In genomic region chr4:111308572-111309288, GRCm38 (mm10) we compare ENCODE assay signal across 11 mouse cellular contexts.
A peak's percentile ranks its signal among the peaks of the same experiment; 100 is the strongest.
DNase-seq lines count a peak whose midpoint lies in the region; ATAC-seq and TF ChIP-seq lines count a peak whose summit lies in the region.
"Had no signal": no experiment of that assay in that cellular context is flagged by ENCODE, and none has a peak within 500 bp of the region (broad histone marks: within the 10 kb centered on the region; RNA-seq: fewer than 3 reads in every experiment).

No protein-coding gene starts in this region.

- WGBS in kidney, adult 2 months, result 72% methylated on average over 3 of the region's 3 CpGs
- 77% methylated on average over 3 of the region's 3 CpGs for WGBS in midbrain, postnatal 0 days
- WGBS in midbrain, embryonic 10.5 days, result 74% methylated on average over 3 of the region's 3 CpGs

- 0 out of 2 replicates have a peak, but pooled peaks cover 5% of the 10 kb centered on the region for H3K9me3 ChIP-seq in midbrain, postnatal 0 days (ENCODE audit: low read length)
- H3K9me3 ChIP-seq in midbrain, embryonic 10.5 days (replicated peaks), result no peaks in the 10 kb centered on the region

- no peak for ATAC-seq in midbrain, postnatal 0 days (ENCODE audit: low FRiP score)
- no peak for ATAC-seq in megakaryocyte progenitor cell, adult 5-6 weeks (replicated peaks; ENCODE audit: poor library complexity)

- H3K9ac ChIP-seq in midbrain, postnatal 0 days (replicated peaks; ENCODE audit: low read length, poor library complexity, severe bottlenecking), result no peak overlapping the region
- H3K9ac ChIP-seq: hindbrain, embryonic 15.5 days had no signal

- no peak for TF ChIP-seq POLR2A in kidney, adult 2 months (IDR thresholded peaks at IDR 0.05; ENCODE audit: low read depth, low read length)

- H3K27ac ChIP-seq in kidney, adult 2 months (ENCODE audit: insufficient read depth, low read depth, low read length), result no peak overlapping the region
- H3K27ac ChIP-seq in midbrain, postnatal 0 days (ENCODE audit: low read depth, low read length), result no peak overlapping the region
- H3K27ac ChIP-seq in midbrain, embryonic 10.5 days (replicated peaks), result no peak overlapping the region
- H3K27ac ChIP-seq: hindbrain, embryonic 15.5 days had no signal

- TF ChIP-seq CTCF in kidney, adult 2 months (conservative IDR thresholded peaks at IDR 0.05; ENCODE audit: insufficient read depth, insufficient read length, low read depth, low read length), result 0 out of 2 replicates have a peak, but pooled peaks have one; percentile 11
- TF ChIP-seq CTCF in midbrain, postnatal 0 days (IDR thresholded peaks at IDR 0.05), result peak; percentile 69

- no peaks in the 10 kb centered on the region for H3K36me3 ChIP-seq in kidney, adult 2 months (ENCODE audit: control insufficient read depth, insufficient read depth, low read length)
- no peaks in the 10 kb centered on the region for H3K36me3 ChIP-seq in midbrain, postnatal 0 days (ENCODE audit: insufficient read depth, low read length)
- H3K36me3 ChIP-seq in midbrain, embryonic 10.5 days, result no peaks in the 10 kb centered on the region
- H3K36me3 ChIP-seq: hindbrain, embryonic 15.5 days had no signal

- no peak overlapping the region for H3K4me3 ChIP-seq in kidney, adult 2 months (ENCODE audit: insufficient read depth, low read depth, low read length)
- H3K4me3 ChIP-seq in midbrain, postnatal 0 days (ENCODE audit: low read depth, low read length), result no peak overlapping the region
- no peak overlapping the region for H3K4me3 ChIP-seq in midbrain, embryonic 10.5 days
- H3K4me3 ChIP-seq: hindbrain, embryonic 15.5 days had no signal

- no peaks in the 10 kb centered on the region for H3K27me3 ChIP-seq in kidney, adult 2 months (replicated peaks; ENCODE audit: control insufficient read depth, insufficient read depth, low read length)
- H3K27me3 ChIP-seq in midbrain, postnatal 0 days (ENCODE audit: insufficient read depth, low read length), result no peaks in the 10 kb centered on the region
- no peaks in the 10 kb centered on the region for H3K27me3 ChIP-seq in midbrain, embryonic 10.5 days (ENCODE audit: low read depth, poor library complexity, severe bottlenecking)
- H3K27me3 ChIP-seq: hindbrain, embryonic 15.5 days had no signal

- no peak overlapping the region for H3K4me2 ChIP-seq in midbrain, postnatal 0 days (ENCODE audit: low read depth, low read length, poor library complexity, severe bottlenecking)
- H3K4me2 ChIP-seq: hindbrain, embryonic 15.5 days had no signal

- peak; percentile 9 to 42 for DNase-seq in cerebellum, postnatal 10 days
- no peak for DNase-seq in cerebellum, adult 9-11 months
- DNase-seq in kidney, adult 2 months, result peak; percentile 8
- DNase-seq in kidney, postnatal 4 days, result no peak
- DNase-seq in midbrain, postnatal 0 days (ENCODE audit: low spot score), result peak; percentile 58
- no peak for DNase-seq in midbrain, embryonic 10.5 days (ENCODE audit: low spot score)
- DNase-seq in spleen, postnatal 10 days (ENCODE audit: low spot score in 2 of 2), result no peak
- DNase-seq: lung, postnatal 10 days; thymus, adult 2 months had no signal

- H3K4me1 ChIP-seq in kidney, adult 2 months (ENCODE audit: control insufficient read depth, insufficient read depth, low read length), result no peaks in the 10 kb centered on the region
- H3K4me1 ChIP-seq in midbrain, postnatal 0 days (ENCODE audit: insufficient read depth, low read length), result no peaks in the 10 kb centered on the region
- H3K4me1 ChIP-seq in midbrain, embryonic 10.5 days, result no peaks in the 10 kb centered on the region

Comparison
In these comparisons a context has a peak if more than half of its experiments do, and no peak if none do; other contexts are left out.
1. DNase-seq: peak in cerebellum, postnatal 10 days (2 of 2), kidney, adult 2 months (single experiment) and midbrain, postnatal 0 days (single experiment); none in cerebellum, adult 9-11 months (single experiment), kidney, postnatal 4 days (0 of 2), midbrain, embryonic 10.5 days (single experiment) and spleen, postnatal 10 days (0 of 2).